ENCODE assay signal across 9 mouse cellular contexts in genomic region chr17:46033607-46034006, GRCm38 (mm10). TPM values are rescaled to one million over a fixed set of nuclear protein-coding genes. Genes with fewer than 3 reads are reported as not detected.
DNase-seq lines count a peak whose midpoint lies in the region; ATAC-seq lines count a peak whose summit lies in the region.
"Had no signal": no experiment of that assay in that cellular context is flagged by ENCODE, and none has a peak within 500 bp of the region (broad histone marks: within the 10 kb centered on the region; RNA-seq: fewer than 3 reads in every experiment).

No protein-coding gene starts in this region.

- no peak overlapping the region; the same call in 1 of the 2 replicates for H3K9ac ChIP-seq in heart, embryonic 12.5 days
- 0 out of 2 replicates have a peak overlapping the region, but pooled peaks have one; percentile 6 for H3K9ac ChIP-seq in neural tube, embryonic 12.5 days

- ATAC-seq in heart, embryonic 12.5 days (ENCODE audit: insufficient number of reproducible peaks, low FRiP score), result no peak
- no peak for ATAC-seq in megakaryocyte, adult 5-6 weeks (ENCODE audit: poor library complexity, severe bottlenecking)
- no peak for ATAC-seq in neural tube, embryonic 12.5 days (ENCODE audit: low FRiP score, low read depth)

- H3K4me2 ChIP-seq in heart, embryonic 12.5 days, result peak overlapping the region; percentile 81
- H3K4me2 ChIP-seq in neural tube, embryonic 12.5 days (replicated peaks), result 0 out of 2 replicates have a peak overlapping the region, but pooled peaks have one; percentile 93

- H3K9me3 ChIP-seq in heart, embryonic 12.5 days (replicated peaks), result no peaks in the 10 kb centered on the region
- no peaks in the 10 kb centered on the region for H3K9me3 ChIP-seq in megakaryocyte, embryonic 14.5 days
- H3K9me3 ChIP-seq in neural tube, embryonic 12.5 days, result no peaks in the 10 kb centered on the region

- H3K4me3 ChIP-seq in heart, embryonic 12.5 days, result no peak overlapping the region
- H3K4me3 ChIP-seq in megakaryocyte, embryonic 14.5 days (replicated peaks), result peak overlapping the region; percentile 16
- H3K4me3 ChIP-seq in neural tube, embryonic 12.5 days, result no peak overlapping the region

- no peaks in the 10 kb centered on the region for H3K36me3 ChIP-seq in heart, embryonic 12.5 days
- peaks cover 12% of the 10 kb centered on the region for H3K36me3 ChIP-seq in megakaryocyte, embryonic 14.5 days (replicated peaks; ENCODE audit: low read length)
- no peaks in the 10 kb centered on the region for H3K36me3 ChIP-seq in neural tube, embryonic 12.5 days

- peaks cover 37% of the 10 kb centered on the region for H3K4me1 ChIP-seq in heart, embryonic 12.5 days (replicated peaks)
- peaks cover 74% of the 10 kb centered on the region for H3K4me1 ChIP-seq in megakaryocyte, embryonic 14.5 days
- H3K4me1 ChIP-seq in neural tube, embryonic 12.5 days, result peaks cover 24% of the 10 kb centered on the region

- DNase-seq in heart, adult 18-20 months, result no peak
- DNase-seq in heart, postnatal 4 days, result peak; percentile 56
- no peak for DNase-seq in right cerebral cortex, postnatal 10 days (ENCODE audit: low spot score in 2 of 2)
- DNase-seq in layer of hippocampus, postnatal 36 days, result no peak
- DNase-seq: kidney, adult 9 months had no signal

- no peaks in the 10 kb centered on the region for H3K27me3 ChIP-seq in heart, embryonic 12.5 days (replicated peaks)
- H3K27me3 ChIP-seq in megakaryocyte, embryonic 14.5 days (replicated peaks), result no peaks in the 10 kb centered on the region
- no peaks in the 10 kb centered on the region for H3K27me3 ChIP-seq in neural tube, embryonic 12.5 days (replicated peaks)

- H3K27ac ChIP-seq in heart, embryonic 12.5 days (ENCODE audit: poor library complexity, severe bottlenecking), result no peak overlapping the region
- no peak overlapping the region for H3K27ac ChIP-seq in neural tube, embryonic 12.5 days

- WGBS in heart, embryonic 12.5 days, result 12% methylated on average over 2 of the region's 2 CpGs
- 22% methylated on average over 2 of the region's 2 CpGs for WGBS in neural tube, embryonic 12.5 days

RNA-seq across cellular contexts. Expression of gene Vegfa, which starts 1.4 kb away (rescaled TPM):
- 6.5 and 6.9 TPM in 2 replicates for polyA plus RNA-seq in heart, embryonic 12.5 days (2016; fragmentation: Nextera tagmentation; extraction: Ambion mirVana)
- total RNA-seq in heart, adult 18-20 months (2021), result 100 to 1,000 TPM; 233 to 240 TPM
- polyA plus RNA-seq in megakaryocyte, embryonic 14.5 days (2012; ENCODE audit: insufficient read depth, low replicate concordance), result 48.1 and 103 TPM in 2 replicates
- total RNA-seq in megakaryocyte, adult 5-6 weeks (2015), result 5.6 and 9.1 TPM in 2 replicates
- 4.8 and 11.4 TPM in 2 replicates for total RNA-seq in megakaryocyte, adult 5-6 weeks (2017)
- total RNA-seq in heart, postnatal 4 days (2021), result 100 to 1,000 TPM; 192 to 209 TPM
- 3.4 and 4.1 TPM in 2 replicates for polyA plus RNA-seq in neural tube, embryonic 12.5 days (2016; fragmentation: Nextera tagmentation; extraction: Ambion mirVana)
- total RNA-seq in layer of hippocampus, postnatal 36 days (2021), result 10 to 100 TPM; 68.1 to 99.0 TPM

Comparison
In these comparisons a context has a peak if more than half of its experiments do, and no peak if none do; other contexts are left out.
1. RNA of gene Vegfa, which starts 1.4 kb away (total RNA-seq): 233 to 240 TPM in heart, adult 18-20 months, 192 to 209 TPM in heart, postnatal 4 days and 68.1 to 99.0 TPM in layer of hippocampus, postnatal 36 days; 4.8 to 11.4 TPM in megakaryocyte, adult 5-6 weeks; every median in the first group is over 4 times any median in the second.